Mouse (Mus musculus) hindbrain, embryonic 16.5 days (tissue): Measurements from ENCODE around the gene Lrrc61. TPM values are rescaled to one million over a fixed set of nuclear protein-coding genes. Genes with fewer than 3 reads are reported as not detected.

Experiments used
- ATAC-seq: fragments of 200-750 bp; cut with Nextera tagmentation; 2 replicates; pipeline ENCODE4 v1.8.0; 2017; ENCODE audit warnings: moderate TSS enrichment, moderate library complexity
- H3K27ac ChIP-seq: fragments of 300-500 bp; sonication (generic); 2 replicates; pipeline ENCODE4 v1.5.1; 2014; ENCODE audit warnings: low read depth, mild to moderate bottlenecking, control low read depth, low read length, moderate library complexity
- H3K27me3 ChIP-seq: fragments of 300-500 bp; sonication (generic); replicated peaks from 2 replicates; pipeline ENCODE4 v1.6.1; 2014; ENCODE audit warnings: low read length; ENCODE audit not compliant: control insufficient read depth, insufficient read depth
- H3K36me3 ChIP-seq: fragments of 300-500 bp; sonication (generic); 2 replicates; pipeline ENCODE4 v1.6.1; 2014; ENCODE audit warnings: mild to moderate bottlenecking, low read length, moderate library complexity, mixed read lengths; ENCODE audit not compliant: control insufficient read depth, insufficient read depth
- H3K4me1 ChIP-seq: fragments of 300-500 bp; sonication (generic); 2 replicates; pipeline ENCODE4 v1.6.1; 2014; ENCODE audit warnings: low read depth, low read length; ENCODE audit not compliant: control insufficient read depth, insufficient read depth
- H3K4me2 ChIP-seq: fragments of 300-500 bp; sonication (generic); 2 replicates; pipeline ENCODE4 v1.6.1; 2014; ENCODE audit warnings: mild to moderate bottlenecking, low read length, control low read depth, moderate library complexity
- H3K4me3 ChIP-seq: fragments of 300-500 bp; sonication (generic); 2 replicates; pipeline ENCODE4 v1.5.1; 2014; ENCODE audit warnings: mild to moderate bottlenecking, low read length, control low read depth, moderate library complexity
- H3K9ac ChIP-seq: fragments of 300-500 bp; sonication (generic); 2 replicates; pipeline ENCODE4 v1.6.1; 2014; ENCODE audit warnings: low read depth, mild to moderate bottlenecking, control low read depth, low read length, moderate library complexity
- H3K9me3 ChIP-seq: fragments of 300-500 bp; sonication (generic); 2 replicates; pipeline ENCODE4 v1.6.1; 2014; ENCODE audit warnings: mild to moderate bottlenecking, low read length, moderate library complexity; ENCODE audit not compliant: control insufficient read depth
- WGBS: fragments of 180-500 bp; shearing (Covaris S2); extraction: QIAGEN DNeasy Blood & Tissue Kit; methylation state at CpG from one replicate; pipeline ENCODE4 v1.1.7; 2014; 5-methylcytosine and 5-hydroxymethylcytosine counted together
- polyA plus RNA-seq: library from polyadenylated mRNA; unstranded; fragments of >200 nt; fragmentation: Nextera tagmentation; extraction: Ambion mirVana; gene quantifications from 2 replicates; pipeline ENCODE4 v1.2.1, GENCODE M21; 2015

Gene Lrrc61
- polyA plus RNA-seq, 1 experiment from 2014 or later, result 20.7 TPM

GRCm38 (mm10) chr6:48578736-48579135, 24.1 kb downstream of the Lrrc61 start:
- H3K27me3 ChIP-seq, result no peaks in the 10 kb centered on the region
- no peaks in the 10 kb centered on the region for H3K36me3 ChIP-seq
- no peak overlapping the region for H3K4me3 ChIP-seq
- ATAC-seq, result no peak
- no peak overlapping the region for H3K27ac ChIP-seq
- H3K9me3 ChIP-seq, result no peaks in the 10 kb centered on the region
- no peak overlapping the region for H3K9ac ChIP-seq
- no peaks in the 10 kb centered on the region for H3K4me1 ChIP-seq
- WGBS, result 68% methylated on average over 5 of the region's 5 CpGs
- no peak overlapping the region for H3K4me2 ChIP-seq

GRCm38 (mm10) chr6:48579215-48579648, 24.6 kb downstream of the Lrrc61 start:
- 44% methylated on average over 5 of the region's 5 CpGs for WGBS
- H3K9me3 ChIP-seq, result no peaks in the 10 kb centered on the region

GRCm38 (mm10) chr6:48581257-48581656, 26.7 kb downstream of the Lrrc61 start:
- WGBS, result 19% methylated on average over 3 of the region's 3 CpGs
- Histone ChIP-seq H3K4me3 (no peak overlapping the region), H3K4me2 (no peak overlapping the region), H3K36me3 (no peaks in the 10 kb centered on the region), H3K9me3 (no peaks in the 10 kb centered on the region), H3K27me3 (no peaks in the 10 kb centered on the region), H3K27ac (no peak overlapping the region), H3K4me1 (no peaks in the 10 kb centered on the region), H3K9ac (no peak overlapping the region)
- no peak for ATAC-seq

More at GRCm38 (mm10) chr6:48579215-48579648, 24.6 kb downstream of the Lrrc61 start:
- Histone ChIP-seq H3K4me2 (no peak overlapping the region), H3K9ac (no peak overlapping the region), H3K27me3 (no peaks in the 10 kb centered on the region), H3K4me3 (no peak overlapping the region), H3K4me1 (no peaks in the 10 kb centered on the region), H3K27ac (no peak overlapping the region), H3K36me3 (no peaks in the 10 kb centered on the region)
- no peak for ATAC-seq

- H3K4me2 ChIP-seq, result no peak overlapping the region
- no peaks in the 10 kb centered on the region for H3K4me1 ChIP-seq
- no peak overlapping the region for H3K4me3 ChIP-seq
- H3K9ac ChIP-seq, result no peak overlapping the region
- no peak; the same call in 1 of the 2 replicates for ATAC-seq
- 75% methylated on average over 3 of the region's 3 CpGs for WGBS
- H3K27me3 ChIP-seq, result no peaks in the 10 kb centered on the region
- H3K36me3 ChIP-seq, result no peaks in the 10 kb centered on the region
- H3K27ac ChIP-seq, result no peak overlapping the region
- H3K9me3 ChIP-seq, result no peaks in the 10 kb centered on the region
These were observed 27.4 kb downstream of the Lrrc61 start for GRCm38 (mm10) chr6:48582037-48582436.

- Histone ChIP-seq H3K27ac (no peak within 1 kb of the TSS), H3K9me3 (no peaks in the 10 kb centered on the region), H3K9ac (no peak within 1 kb of the TSS; the same call in 1 of the 2 replicates), H3K36me3 (no peaks in the 10 kb centered on the region), H3K27me3 (no peaks in the 10 kb centered on the region), H3K4me1 (peaks cover 5% of the 10 kb centered on the region), H3K4me3 (no peak within 1 kb of the TSS), H3K4me2 (no peak within 1 kb of the TSS)
- 55% methylated on average over 6 of the region's 6 CpGs for WGBS
- ATAC-seq, result no peak
These were observed 34.7 kb downstream of the Lrrc61 start, which contains the start of gene Gm45021 for GRCm38 (mm10) chr6:48589194-48589750. Gene Gm45021, plus strand, starts transcription at chr6:48589610.

GRCm38 (mm10) chr6:48591221-48591845, 36.7 kb downstream of the Lrrc61 start:
- Histone ChIP-seq H3K36me3 (peaks cover 6% of the 10 kb centered on the region), H3K4me2 (no peak overlapping the region), H3K9ac (no peak overlapping the region), H3K27ac (no peak overlapping the region), H3K4me3 (no peak overlapping the region), H3K4me1 (peaks cover 16% of the 10 kb centered on the region), H3K27me3 (no peaks in the 10 kb centered on the region), H3K9me3 (peaks cover 3% of the 10 kb centered on the region)
- ATAC-seq, result no peak
- 72% methylated on average over 3 of the region's 3 CpGs for WGBS

GRCm38 (mm10) chr6:48591871-48592270, 37.3 kb downstream of the Lrrc61 start:
- no peak overlapping the region for H3K9ac ChIP-seq
- WGBS, result 91% methylated on average over 6 of the region's 6 CpGs
- no peak for ATAC-seq
- H3K9me3 ChIP-seq, result peaks cover 8% of the 10 kb centered on the region
- peaks cover 11% of the 10 kb centered on the region for H3K36me3 ChIP-seq
- peaks cover 16% of the 10 kb centered on the region for H3K4me1 ChIP-seq
- no peak overlapping the region for H3K4me2 ChIP-seq
- H3K27ac ChIP-seq, result no peak overlapping the region
- H3K4me3 ChIP-seq, result no peak overlapping the region
- H3K27me3 ChIP-seq, result no peaks in the 10 kb centered on the region

- Histone ChIP-seq H3K27ac (peak within 1 kb of the TSS; percentile 96), H3K4me1 (peaks cover 16% of the 10 kb centered on the region), H3K4me2 (peak within 1 kb of the TSS; percentile 78), H3K9ac (peak within 1 kb of the TSS; percentile 93), H3K4me3 (peak within 1 kb of the TSS; percentile 56), H3K9me3 (peaks cover 18% of the 10 kb centered on the region), H3K27me3 (no peaks in the 10 kb centered on the region), H3K36me3 (peaks cover 26% of the 10 kb centered on the region)
- peak; percentile 94 for ATAC-seq
- 2% methylated on average over 45 of the region's 45 CpGs for WGBS
These were observed 38.8 kb downstream of the Lrrc61 start, which contains the start of the genes Repin1 and Gm44965 for GRCm38 (mm10) chr6:48593158-48594042. Gene Repin1, plus strand, starts transcription at chr6:48593883. Gene Gm44965, plus strand, starts transcription at chr6:48593941.
